Mouse (Mus musculus): Measurements from ENCODE around the gene Arl8a. TPM values are rescaled to one million over a fixed set of nuclear protein-coding genes. Genes with fewer than 3 reads are reported as not detected.

Gene Arl8a
- total RNA-seq, 2 experiments from 2014 or later: 19.9 to 32.1 TPM

DNA sequence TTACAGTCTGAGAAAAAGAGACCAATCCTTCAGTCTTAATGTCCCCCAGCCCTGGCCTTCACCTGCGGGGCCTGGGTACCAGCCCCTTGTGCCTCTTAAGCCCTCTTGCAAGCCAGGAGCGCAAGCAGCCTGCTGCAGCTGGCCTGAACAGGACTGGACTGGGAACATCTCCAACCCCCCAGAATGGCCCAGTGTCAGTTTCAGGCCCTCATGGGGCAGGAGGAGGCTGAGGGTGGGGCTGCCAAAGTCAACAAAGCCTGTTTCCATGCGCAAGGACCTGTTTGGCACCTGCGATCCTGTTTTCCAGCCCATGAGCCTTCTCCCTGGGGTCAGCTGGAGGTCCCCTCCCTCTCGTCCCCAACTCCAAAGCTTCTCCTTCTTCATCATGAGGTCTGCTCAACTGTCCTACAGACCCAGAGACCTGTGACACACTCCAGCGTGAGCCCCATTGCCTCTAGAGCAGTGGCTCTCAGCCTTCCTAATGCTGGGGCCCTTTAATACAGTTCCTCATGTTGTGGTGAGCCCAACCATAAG lies 49.4 kb downstream of the Arl8a start:
- ATAC-seq (replicated peaks; ENCODE audit: poor library complexity): no peak

DNA sequence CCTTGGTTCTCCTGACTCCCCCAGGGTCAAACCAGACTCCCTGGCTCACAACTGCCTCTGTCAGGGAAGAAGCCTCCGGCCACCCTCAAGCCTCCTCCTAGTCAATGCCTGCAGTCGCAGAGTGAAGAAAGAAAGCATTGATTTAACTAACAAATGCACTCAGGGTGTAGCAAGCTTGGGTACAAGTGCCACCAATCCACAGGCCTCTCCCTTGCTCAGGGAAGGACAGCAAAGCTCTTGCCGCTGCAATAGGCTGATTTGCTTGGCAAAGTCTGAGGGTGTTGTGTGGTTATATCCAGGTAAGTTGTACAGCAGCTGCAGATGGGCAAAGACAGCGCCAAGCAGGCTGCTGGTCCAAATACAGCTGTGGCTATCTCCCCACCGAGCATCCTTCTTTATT lies 51.8 kb downstream of the Arl8a start:
- no peak for ATAC-seq (replicated peaks; ENCODE audit: poor library complexity)

DNA sequence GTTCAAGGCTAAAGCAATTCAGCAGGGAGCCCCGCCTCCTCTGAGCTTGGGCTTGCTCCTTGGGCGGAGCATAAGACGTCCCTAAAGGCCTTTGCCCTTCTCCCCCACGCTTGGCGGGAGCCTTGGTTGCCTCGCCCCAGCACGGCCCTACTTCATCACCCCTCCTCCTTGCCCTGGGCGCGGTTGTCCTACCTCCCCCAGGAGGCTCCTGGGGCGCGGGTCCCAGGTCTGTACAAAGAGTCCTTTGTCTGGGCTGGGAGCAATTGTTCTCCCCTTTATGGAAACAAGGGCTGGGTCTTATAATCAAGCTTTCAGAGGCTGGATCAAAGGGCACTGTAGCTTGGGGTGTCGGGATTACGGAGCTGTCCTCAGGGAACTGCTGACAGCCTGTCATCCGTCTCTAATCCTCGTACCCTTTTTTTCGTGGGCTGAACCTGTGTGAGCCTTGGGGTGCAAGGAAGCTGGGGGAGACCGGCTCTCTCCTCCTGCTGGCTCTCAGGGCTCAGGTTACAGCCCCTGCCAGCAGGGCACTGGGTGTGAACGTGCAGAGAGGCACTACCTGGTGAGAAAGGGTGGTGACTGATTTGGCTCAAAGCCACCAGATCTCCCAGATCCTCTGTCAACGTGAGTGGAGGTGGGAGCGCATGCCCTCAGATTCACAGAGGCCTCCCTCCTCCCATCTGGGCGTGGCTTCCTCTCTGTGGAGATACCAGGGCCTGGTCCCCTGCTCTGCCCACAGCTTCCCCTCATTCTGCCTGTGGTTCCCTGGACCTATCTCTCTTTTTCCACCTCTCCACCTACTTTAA lies 52.6 kb downstream of the Arl8a start:
- ATAC-seq (replicated peaks; ENCODE audit: poor library complexity): peak; percentile 85

DNA sequence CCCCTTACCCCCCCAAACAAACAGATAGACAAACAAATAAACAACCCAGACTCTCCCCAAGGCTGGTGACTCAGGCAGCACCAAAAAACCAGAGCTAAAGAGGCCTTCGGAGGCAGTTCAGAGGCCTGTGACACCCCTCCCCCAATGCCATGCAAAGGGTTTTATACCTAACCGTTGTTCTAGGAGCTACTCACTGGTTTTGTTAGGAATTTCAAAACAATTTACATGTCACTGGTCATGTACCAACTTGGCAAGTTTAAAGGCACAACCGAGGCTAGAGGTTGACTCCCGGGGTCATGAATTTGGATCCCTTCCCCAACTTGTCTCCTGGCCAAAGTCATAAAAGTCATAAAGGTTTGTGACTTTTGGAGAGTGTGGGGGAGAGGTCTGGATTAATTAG lies 53.8 kb downstream of the Arl8a start:
- ATAC-seq (replicated peaks; ENCODE audit: poor library complexity): no peak

DNA sequence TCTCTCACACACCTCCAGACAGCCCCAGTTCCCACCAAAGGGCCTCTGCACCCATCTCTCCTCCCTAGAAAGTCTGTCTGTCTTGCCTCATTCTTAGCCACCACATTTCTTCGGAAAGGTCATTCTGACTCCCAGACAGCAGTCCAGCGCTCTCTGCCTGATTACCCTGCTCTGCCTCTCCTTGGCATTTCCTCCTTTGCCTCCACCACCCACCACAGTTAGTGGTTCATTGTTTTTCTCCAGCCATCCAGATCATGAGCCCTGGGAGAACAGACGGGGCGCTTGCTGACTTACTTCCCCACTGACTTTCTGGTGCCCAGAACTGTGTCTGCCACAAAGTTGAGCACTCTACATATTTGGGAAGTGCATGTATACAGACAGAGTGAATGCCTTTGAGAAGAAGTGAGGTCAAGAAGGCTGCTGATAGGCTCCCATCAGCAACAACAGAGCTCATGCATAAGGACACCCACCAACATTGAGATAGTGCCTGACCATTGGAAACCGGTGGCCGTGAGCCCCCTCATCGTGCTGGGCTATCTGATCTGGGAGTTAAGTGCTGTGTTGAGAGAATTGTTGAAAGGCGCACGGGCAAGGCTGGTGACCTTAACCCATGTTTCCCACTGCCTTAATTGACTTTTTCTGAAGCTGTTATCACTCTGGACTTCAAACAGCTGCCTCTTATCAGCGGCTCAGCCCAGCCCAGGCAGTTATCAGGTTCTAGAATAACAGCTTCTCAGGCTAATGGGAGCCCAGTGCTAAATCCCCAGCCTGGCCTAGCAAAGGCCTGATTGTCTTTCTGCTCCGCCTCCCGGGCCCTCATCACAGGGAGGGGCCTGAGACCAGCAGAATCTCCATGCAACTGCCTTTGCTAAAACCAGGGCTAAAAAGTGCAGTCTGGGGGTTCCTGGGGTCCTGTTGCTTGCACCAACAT lies 57.8 kb downstream of the Arl8a start:
- peak; percentile 94 for ATAC-seq (replicated peaks; ENCODE audit: poor library complexity)

DNA sequence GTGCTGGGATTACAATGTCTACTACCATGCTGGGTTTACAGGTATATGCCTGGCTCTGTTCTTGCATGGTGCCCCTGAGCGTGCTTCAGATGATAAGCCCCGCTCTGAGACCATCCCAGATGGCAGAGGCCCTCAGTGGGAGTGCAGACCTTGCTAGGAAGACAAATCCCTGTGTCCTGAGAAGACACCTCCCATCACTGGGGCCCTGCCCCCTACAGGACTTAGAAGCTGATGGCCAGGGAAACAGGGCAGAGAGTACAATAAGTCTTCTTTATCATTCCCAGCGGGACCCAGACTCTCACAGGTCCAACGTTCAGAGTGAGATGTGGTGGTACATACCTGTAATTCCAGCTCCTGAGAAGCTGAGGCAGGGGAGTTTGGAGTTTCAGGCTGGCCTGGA lies 58.6 kb downstream of the Arl8a start:
- no peak for ATAC-seq (replicated peaks; ENCODE audit: poor library complexity)

Other genes starting within 250 kb of the Arl8a start
- 7.4 and 7.5 TPM in 2 replicates for gene Ppp1r12b, start 190.9 kb upstream of the Arl8a start, total RNA-seq (2015)
- 5.6 and 7.8 TPM in 2 replicates for gene Ppp1r12b, start 190.9 kb upstream of the Arl8a start, total RNA-seq (2017)
- 53.3 and 56.6 TPM in 2 replicates for gene Ube2t, start 184.3 kb upstream of the Arl8a start, total RNA-seq (2015)
- gene Ube2t, start 184.3 kb upstream of the Arl8a start, total RNA-seq (2017): 16.1 and 20.1 TPM in 2 replicates
- gene Lgr6, start 41.5 kb upstream of the Arl8a start, total RNA-seq (2015): 0.05 TPM in 1 of 2 replicates, not detected in the other
- gene Lgr6, start 41.5 kb upstream of the Arl8a start, total RNA-seq (2017): 0.08 TPM in 1 of 2 replicates, not detected in the other
- gene Ptpn7, start 14.1 kb upstream of the Arl8a start, total RNA-seq (2015): 75.0 and 75.4 TPM in 2 replicates
- 103 and 112 TPM in 2 replicates for gene Ptpn7, start 14.1 kb upstream of the Arl8a start, total RNA-seq (2017)
- not detected in 2 replicates for gene Gpr37l1, start 20.9 kb downstream of the Arl8a start, total RNA-seq (2015)
- gene Gpr37l1, start 20.9 kb downstream of the Arl8a start, total RNA-seq (2017): not detected in 2 replicates
- gene Elf3, start 111.7 kb downstream of the Arl8a start, total RNA-seq (2015): not detected in 2 replicates
- gene Elf3, start 111.7 kb downstream of the Arl8a start, total RNA-seq (2017): 0.17 TPM in 1 of 2 replicates, not detected in the other
- gene Rnpep, start 137.3 kb downstream of the Arl8a start, total RNA-seq (2015): 79.1 and 93.5 TPM in 2 replicates
- 77.3 and 83.4 TPM in 2 replicates for gene Rnpep, start 137.3 kb downstream of the Arl8a start, total RNA-seq (2017)
- 81.8 and 87.0 TPM in 2 replicates for gene Timm17a, start 167.0 kb downstream of the Arl8a start, total RNA-seq (2015)
- 36.7 and 48.2 TPM in 2 replicates for gene Timm17a, start 167.0 kb downstream of the Arl8a start, total RNA-seq (2017)
- not detected in 2 replicates for gene Lmod1, start 178.0 kb downstream of the Arl8a start, total RNA-seq (2015)
- gene Lmod1, start 178.0 kb downstream of the Arl8a start, total RNA-seq (2017): not detected in 2 replicates
- gene Shisa4, start 228.4 kb downstream of the Arl8a start, total RNA-seq (2015): not detected in 2 replicates
- not detected in 2 replicates for gene Shisa4, start 228.4 kb downstream of the Arl8a start, total RNA-seq (2017)